Mouse (Mus musculus) liver, adult (tissue): ENCODE results near the gene Tmem200c.

Experiments
- GATA4 ChIP-seq: IDR thresholded peaks from 2 replicates; pipeline ENCODE4 v1.6.1; 2014; ENCODE audit warnings: mild to moderate bottlenecking, low read length; ENCODE audit not compliant: insufficient replicate concordance

Gene Tmem200c

GRCm38 (mm10) chr17:68875917-68876495, 49.6 kb downstream of the Tmem200c start:
- TF ChIP-seq GATA4 = no peak

DNA sequence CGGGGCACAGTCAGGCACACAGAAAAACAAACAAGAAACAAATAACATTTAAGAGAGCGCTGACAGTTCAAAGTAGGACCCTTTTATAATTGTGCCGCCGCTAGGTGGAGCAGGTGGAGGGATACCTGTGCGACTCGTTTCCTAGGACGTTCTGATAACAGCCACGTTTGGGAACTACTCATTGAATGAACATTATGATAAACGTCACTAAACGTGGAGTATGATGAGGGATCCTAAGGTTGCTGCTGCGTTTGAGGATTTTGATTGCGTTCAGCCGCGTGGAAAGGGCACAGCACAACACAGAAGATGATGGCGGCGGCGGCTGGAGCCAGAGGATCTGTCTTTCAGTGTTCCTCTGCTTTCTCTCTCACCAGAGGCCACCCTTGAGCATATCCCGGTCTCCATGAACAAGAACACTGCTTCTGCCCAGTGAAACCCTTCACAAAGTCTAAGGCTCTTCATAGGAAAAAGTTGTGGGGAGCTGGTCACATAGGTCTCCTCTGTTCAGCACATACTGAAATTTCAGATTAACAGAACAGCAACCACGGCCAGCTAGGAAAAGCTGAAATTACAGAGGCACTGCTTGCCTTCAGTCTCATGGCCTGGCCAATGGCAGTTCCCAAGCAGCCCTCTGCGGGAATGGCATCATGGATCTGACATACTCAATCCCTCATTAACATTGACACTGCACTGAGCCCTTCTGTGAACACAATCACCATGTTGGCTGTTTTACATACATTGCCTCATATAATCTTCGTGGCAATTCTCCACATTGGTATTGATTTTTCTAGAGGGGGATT, 55.5 kb downstream of the Tmem200c start:
- no peak for TF ChIP-seq GATA4

- TF ChIP-seq GATA4 = no peak
These were observed 57.2 kb downstream of the Tmem200c start for GRCm38 (mm10) chr17:68883474-68884083.

DNA sequence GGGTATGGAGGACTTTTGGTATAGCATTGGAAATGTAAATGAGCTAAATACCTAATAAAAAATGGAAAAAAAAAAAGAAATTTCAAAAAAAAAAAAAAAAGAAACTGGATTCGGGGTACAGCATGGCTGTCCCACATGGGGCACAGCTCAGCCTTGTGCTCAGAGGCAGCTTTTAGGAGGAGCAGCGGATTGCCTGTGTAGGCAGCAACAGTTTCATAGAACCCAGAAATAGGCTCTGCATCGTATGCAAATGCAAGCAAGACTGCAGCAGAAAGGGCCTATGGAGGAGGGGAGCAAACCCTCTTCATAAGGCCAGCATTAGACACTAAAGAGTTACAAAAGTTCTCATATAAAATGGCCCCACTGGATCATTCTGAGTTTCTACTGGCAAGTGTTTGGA, 64.2 kb downstream of the Tmem200c start:
- no peak for TF ChIP-seq GATA4
